Comparison of ENCODE assay signal across 18 mouse cellular contexts in genomic region chr8:83982449-83982848, GRCm38 (mm10). TPM values are rescaled to one million over a fixed set of nuclear protein-coding genes. Genes with fewer than 3 reads are reported as not detected.
A peak's percentile ranks its signal among the peaks of the same experiment; 100 is the strongest.
DNase-seq lines count a peak whose midpoint lies in the region; ATAC-seq and TF ChIP-seq lines count a peak whose summit lies in the region.
"Had no signal": no experiment of that assay in that cellular context is flagged by ENCODE, and none has a peak within 500 bp of the region (broad histone marks: within the 10 kb centered on the region; RNA-seq: fewer than 3 reads in every experiment).

No protein-coding gene starts in this region.

- H3K9ac ChIP-seq in MEL (ENCODE audit: control insufficient read depth, low read depth, low read length, poor library complexity, severe bottlenecking), result no peak overlapping the region
- H3K9ac ChIP-seq in liver, embryonic 11.5 days (ENCODE audit: low read depth, low read length), result no peak overlapping the region
- H3K9ac ChIP-seq in liver, embryonic 15.5 days, result no peak overlapping the region
- H3K9ac ChIP-seq in forebrain, embryonic 14.5 days (ENCODE audit: low read length), result no peak overlapping the region
- H3K9ac ChIP-seq: hindbrain, embryonic 14.5 days had no signal

- 61% methylated on average over 4 of the region's 4 CpGs for WGBS in liver, embryonic 11.5 days
- 56% methylated on average over 4 of the region's 4 CpGs for WGBS in liver, embryonic 15.5 days (ENCODE audit: insufficient replicate concordance)
- 89% methylated on average over 4 of the region's 4 CpGs for WGBS in forebrain, embryonic 14.5 days

- no peak overlapping the region for H3K4me2 ChIP-seq in liver, embryonic 11.5 days
- no peak overlapping the region for H3K4me2 ChIP-seq in liver, embryonic 15.5 days
- no peak overlapping the region for H3K4me2 ChIP-seq in forebrain, embryonic 14.5 days (ENCODE audit: low read length)
- H3K4me2 ChIP-seq: embryonic facial prominence, embryonic 12.5 days; hindbrain, embryonic 14.5 days had no signal

- no peak for TF ChIP-seq CTCF in MEL (IDR thresholded peaks at IDR 0.05 in 2 of 3, conservative IDR thresholded peaks at IDR 0.05 in 1 of 3; ENCODE audit: control insufficient read depth in 1 of 3, insufficient read depth in 1 of 3, low read depth in 2 of 3, low read length in 3 of 3, poor library complexity in 1 of 3, severe bottlenecking in 1 of 3)

- H3K4me1 ChIP-seq in MEL (ENCODE audit: control insufficient read depth in 1 of 2, insufficient read depth in 2 of 2, low read length in 2 of 2), result peaks cover 8 to 11% of the 10 kb centered on the region in 2 experiments
- peaks cover 12% of the 10 kb centered on the region for H3K4me1 ChIP-seq in liver, embryonic 11.5 days (replicated peaks; ENCODE audit: control insufficient read depth, insufficient read depth, low read length)
- peaks cover 20% of the 10 kb centered on the region for H3K4me1 ChIP-seq in liver, embryonic 15.5 days (replicated peaks)
- H3K4me1 ChIP-seq in forebrain, embryonic 14.5 days (ENCODE audit: control insufficient read depth, insufficient read depth, low read length), result peaks cover 2% of the 10 kb centered on the region; the same call in 1 of the 2 replicates

- peak; percentile 42 to 43; a peak in 2 of 4 replicates for TF ChIP-seq EP300 in MEL (IDR thresholded peaks at IDR 0.05; ENCODE audit: low read depth in 1 of 2, low read length in 2 of 2)

- H3K79me2 ChIP-seq in MEL (ENCODE audit: control insufficient read depth, insufficient read depth, low read length, poor library complexity), result no peaks in the 10 kb centered on the region

- ATAC-seq in liver, embryonic 11.5 days (replicated peaks; ENCODE audit: low FRiP score), result peak; percentile 77
- peak; percentile 51; the same call in 1 of the 2 replicates for ATAC-seq in liver, embryonic 15.5 days (ENCODE audit: insufficient read depth)
- peak; percentile 72 for ATAC-seq in megakaryocyte-erythroid progenitor cell, adult 5-6 weeks (replicated peaks; ENCODE audit: low FRiP score, low TSS enrichment, poor library complexity, severe bottlenecking)
- ATAC-seq in forebrain, embryonic 14.5 days, result no peak
- ATAC-seq: forebrain, embryonic 16.5 days had no signal

- DNase-seq in MEL (ENCODE audit: low read depth, low spot score), result peak; percentile 55
- DNase-seq in liver, embryonic 11.5 days (ENCODE audit: low spot score), result no peak
- no peak for DNase-seq in forebrain, embryonic 14.5 days (ENCODE audit: low spot score)
- no peak for DNase-seq in urinary bladder, postnatal 25 days (ENCODE audit: low spot score)
- DNase-seq: adrenal gland, adult 8-10 months; cerebellum, adult 11-12 months; cerebellum, adult 9-10 months; gastrocnemius, postnatal 14 days; heart, postnatal 14 days had no signal

- H3K36me3 ChIP-seq in MEL (ENCODE audit: control insufficient read depth in 1 of 2, insufficient read depth in 2 of 2, low read length in 2 of 2), result peaks cover 0 to 6% of the 10 kb centered on the region in 2 experiments; a peak in 3 of 4 replicates
- peaks cover 35% of the 10 kb centered on the region for H3K36me3 ChIP-seq in liver, embryonic 11.5 days (ENCODE audit: control insufficient read depth, insufficient read depth, low read length)
- peaks cover 59% of the 10 kb centered on the region for H3K36me3 ChIP-seq in liver, embryonic 15.5 days (replicated peaks)
- H3K36me3 ChIP-seq in forebrain, embryonic 14.5 days (ENCODE audit: control insufficient read depth, insufficient read depth, low read length), result peaks cover 70% of the 10 kb centered on the region

- no peak for TF ChIP-seq RAD21 in MEL (IDR thresholded peaks at IDR 0.05; ENCODE audit: low read depth, low read length)

- H3K9me3 ChIP-seq in MEL (replicated peaks; ENCODE audit: insufficient read depth, low read length), result no peaks in the 10 kb centered on the region
- no peaks in the 10 kb centered on the region for H3K9me3 ChIP-seq in liver, embryonic 11.5 days (ENCODE audit: control insufficient read depth, low read length)
- no peaks in the 10 kb centered on the region for H3K9me3 ChIP-seq in liver, embryonic 15.5 days (replicated peaks)
- H3K9me3 ChIP-seq in forebrain, embryonic 14.5 days (replicated peaks; ENCODE audit: control insufficient read depth, low read length), result no peaks in the 10 kb centered on the region
- H3K9me3 ChIP-seq: embryonic facial prominence, embryonic 12.5 days; heart, embryonic 10.5 days; hindbrain, embryonic 10.5 days had no signal

- peak overlapping the region; percentile 48; the same call in 1 of the 2 replicates for H3K27ac ChIP-seq in MEL (ENCODE audit: control insufficient read depth, low read depth, low read length)
- H3K27ac ChIP-seq in liver, embryonic 11.5 days (ENCODE audit: low read depth, low read length), result no peak overlapping the region
- H3K27ac ChIP-seq in liver, embryonic 15.5 days (replicated peaks), result no peak overlapping the region
- no peak overlapping the region for H3K27ac ChIP-seq in forebrain, embryonic 14.5 days (ENCODE audit: low read depth, low read length)
- H3K27ac ChIP-seq: embryonic facial prominence, embryonic 12.5 days; heart, embryonic 10.5 days; hindbrain, embryonic 10.5 days; hindbrain, embryonic 14.5 days had no signal

- H3K4me3 ChIP-seq in MEL (ENCODE audit: control insufficient read depth in 1 of 2, insufficient read depth in 1 of 2, low read depth in 2 of 2, low read length in 2 of 2), result no peak overlapping the region
- H3K4me3 ChIP-seq in liver, embryonic 11.5 days (ENCODE audit: low read depth, low read length), result no peak overlapping the region
- no peak overlapping the region for H3K4me3 ChIP-seq in liver, embryonic 15.5 days (replicated peaks)
- H3K4me3 ChIP-seq in forebrain, embryonic 14.5 days (ENCODE audit: low read depth, low read length), result no peak overlapping the region
- H3K4me3 ChIP-seq: embryonic facial prominence, embryonic 12.5 days; heart, embryonic 10.5 days; hindbrain, embryonic 10.5 days had no signal

- TF ChIP-seq POLR2A in MEL (IDR thresholded peaks at IDR 0.05; ENCODE audit: control insufficient read depth in 1 of 2, insufficient read depth in 1 of 2, low read depth in 1 of 2, low read length in 2 of 2, poor library complexity in 1 of 2), result no peak

- no peaks in the 10 kb centered on the region for H3K27me3 ChIP-seq in MEL (ENCODE audit: control insufficient read depth in 1 of 2, insufficient read depth in 2 of 2, low read length in 2 of 2)
- H3K27me3 ChIP-seq in liver, embryonic 11.5 days (replicated peaks; ENCODE audit: control insufficient read depth, insufficient read depth, low read length), result no peaks in the 10 kb centered on the region
- no peaks in the 10 kb centered on the region for H3K27me3 ChIP-seq in liver, embryonic 15.5 days
- H3K27me3 ChIP-seq in forebrain, embryonic 14.5 days (replicated peaks; ENCODE audit: control insufficient read depth, insufficient read depth, low read length), result no peaks in the 10 kb centered on the region
- H3K27me3 ChIP-seq: embryonic facial prominence, embryonic 12.5 days had no signal

RNA-seq across cellular contexts. Expression of gene Prkaca, which starts 9.7 kb away (rescaled TPM):
- total RNA-seq in MEL (2012; rRNA removed), result 23.8 and 24.7 TPM in 2 replicates
- polyA plus RNA-seq in MEL (2012; ENCODE audit: insufficient read depth in 1 of 2, insufficient read length in 2 of 2, low read depth in 1 of 2, low replicate concordance in 2 of 2, missing spikeins in 1 of 2), result 10 to 100 TPM in 1 of 2 experiments, not detected in 1; 74.9 TPM
- polyA plus RNA-seq in liver, embryonic 11.5 days (2014; fragmentation: Nextera tagmentation; extraction: Ambion mirVana), result 96.9 and 99.2 TPM in 2 replicates
- 51.2 and 51.5 TPM in 2 replicates for polyA plus RNA-seq in liver, embryonic 15.5 days (2015; fragmentation: Nextera tagmentation; extraction: Ambion mirVana)
- 35.2 and 49.4 TPM in 2 replicates for total RNA-seq in megakaryocyte-erythroid progenitor cell, adult 5-6 weeks (2014; fragmentation: Nextera tagmentation)
- total RNA-seq in megakaryocyte-erythroid progenitor cell, adult 5-6 weeks (2017), result 22.1 and 31.1 TPM in 2 replicates
- polyA plus RNA-seq in forebrain, embryonic 14.5 days (2014; fragmentation: Nextera tagmentation; extraction: Ambion mirVana), result 117 and 132 TPM in 2 replicates

RNA-seq across cellular contexts. Expression of gene Samd1, which starts 15.0 kb away (rescaled TPM):
- 96.7 and 111 TPM in 2 replicates for total RNA-seq in MEL (2012; rRNA removed)
- 100 to 1,000 TPM in 1 of 2 experiments, not detected in 1; 121 TPM for polyA plus RNA-seq in MEL (2012; ENCODE audit: insufficient read depth in 1 of 2, insufficient read length in 2 of 2, low read depth in 1 of 2, low replicate concordance in 2 of 2, missing spikeins in 1 of 2)
- 13.4 and 17.6 TPM in 2 replicates for polyA plus RNA-seq in liver, embryonic 11.5 days (2014; fragmentation: Nextera tagmentation; extraction: Ambion mirVana)
- polyA plus RNA-seq in liver, embryonic 15.5 days (2015; fragmentation: Nextera tagmentation; extraction: Ambion mirVana), result 5.8 and 6.9 TPM in 2 replicates
- 103 and 123 TPM in 2 replicates for total RNA-seq in megakaryocyte-erythroid progenitor cell, adult 5-6 weeks (2014; fragmentation: Nextera tagmentation)
- 57.4 and 79.8 TPM in 2 replicates for total RNA-seq in megakaryocyte-erythroid progenitor cell, adult 5-6 weeks (2017)
- 12.9 and 14.4 TPM in 2 replicates for polyA plus RNA-seq in forebrain, embryonic 14.5 days (2014; fragmentation: Nextera tagmentation; extraction: Ambion mirVana)

RNA-seq across cellular contexts. Expression of gene 1700067K01Rik, which starts 18.9 kb away (rescaled TPM):
- total RNA-seq in MEL (2012; rRNA removed), result 0.39 and 0.69 TPM in 2 replicates
- under 1 TPM in 1 of 2 experiments, not detected in 1; 0.53 TPM for polyA plus RNA-seq in MEL (2012; ENCODE audit: insufficient read depth in 1 of 2, insufficient read length in 2 of 2, low read depth in 1 of 2, low replicate concordance in 2 of 2, missing spikeins in 1 of 2)
- polyA plus RNA-seq in liver, embryonic 11.5 days (2014; fragmentation: Nextera tagmentation; extraction: Ambion mirVana), result 0.29 and 1.5 TPM in 2 replicates
- polyA plus RNA-seq in liver, embryonic 15.5 days (2015; fragmentation: Nextera tagmentation; extraction: Ambion mirVana), result 0.58 and 0.61 TPM in 2 replicates
- total RNA-seq in megakaryocyte-erythroid progenitor cell, adult 5-6 weeks (2014; fragmentation: Nextera tagmentation), result 1.4 and 2.3 TPM in 2 replicates
- 0.76 and 2.3 TPM in 2 replicates for total RNA-seq in megakaryocyte-erythroid progenitor cell, adult 5-6 weeks (2017)
- 0.77 and 1.3 TPM in 2 replicates for polyA plus RNA-seq in forebrain, embryonic 14.5 days (2014; fragmentation: Nextera tagmentation; extraction: Ambion mirVana)
- total RNA-seq: gastrocnemius, postnatal 14 days; granulocyte monocyte progenitor cell, adult 5-6 weeks had no signal
- polyA plus RNA-seq: frontal cortex, adult 2 months had no signal

RNA-seq across cellular contexts. Expression of gene Asf1b, which starts 27.1 kb away (rescaled TPM):
- 84.3 and 90.4 TPM in 2 replicates for total RNA-seq in MEL (2012; rRNA removed)
- 100 to 1,000 TPM; 113 to 137 TPM for polyA plus RNA-seq in MEL (2012; ENCODE audit: insufficient read depth in 1 of 2, insufficient read length in 2 of 2, low read depth in 1 of 2, low replicate concordance in 2 of 2, missing spikeins in 1 of 2)
- polyA plus RNA-seq in liver, embryonic 11.5 days (2014; fragmentation: Nextera tagmentation; extraction: Ambion mirVana), result 109 and 123 TPM in 2 replicates
- polyA plus RNA-seq in liver, embryonic 15.5 days (2015; fragmentation: Nextera tagmentation; extraction: Ambion mirVana), result 116 and 118 TPM in 2 replicates
- total RNA-seq in megakaryocyte-erythroid progenitor cell, adult 5-6 weeks (2014; fragmentation: Nextera tagmentation), result 48.9 and 64.6 TPM in 2 replicates
- 18.5 and 36.5 TPM in 2 replicates for total RNA-seq in megakaryocyte-erythroid progenitor cell, adult 5-6 weeks (2017)
- polyA plus RNA-seq in forebrain, embryonic 14.5 days (2014; fragmentation: Nextera tagmentation; extraction: Ambion mirVana), result 23.8 and 31.6 TPM in 2 replicates

RNA-seq across cellular contexts. Expression of gene Gm10644, which starts 27.4 kb away (rescaled TPM):
- total RNA-seq in MEL (2012; rRNA removed), result 0.29 and 0.35 TPM in 2 replicates
- polyA plus RNA-seq in MEL (2012; ENCODE audit: insufficient read depth in 1 of 2, insufficient read length in 2 of 2, low read depth in 1 of 2, low replicate concordance in 2 of 2, missing spikeins in 1 of 2), result under 1 TPM in 1 of 2 experiments, not detected in 1; 0.49 TPM
- polyA plus RNA-seq in liver, embryonic 11.5 days (2014; fragmentation: Nextera tagmentation; extraction: Ambion mirVana), result 0.25 and 0.37 TPM in 2 replicates
- 0.39 and 0.47 TPM in 2 replicates for polyA plus RNA-seq in liver, embryonic 15.5 days (2015; fragmentation: Nextera tagmentation; extraction: Ambion mirVana)
- not detected in 2 replicates for total RNA-seq in megakaryocyte-erythroid progenitor cell, adult 5-6 weeks (2014; fragmentation: Nextera tagmentation)
- total RNA-seq in megakaryocyte-erythroid progenitor cell, adult 5-6 weeks (2017), result not detected in 2 replicates
- polyA plus RNA-seq in forebrain, embryonic 14.5 days (2014; fragmentation: Nextera tagmentation; extraction: Ambion mirVana), result 0.61 and 0.93 TPM in 2 replicates
- total RNA-seq: granulocyte monocyte progenitor cell, adult 5-6 weeks had no signal
